Mouse (Mus musculus) lung, embryonic 14.5 days (tissue): ENCODE results near the gene Zp2. TPM values are rescaled to one million over a fixed set of nuclear protein-coding genes. Genes with fewer than 3 reads are reported as not detected.
A peak's percentile ranks its signal among the peaks of the same experiment; 100 is the strongest.

Experiments used
- ATAC-seq: fragments of 200-750 bp; cut with Nextera tagmentation; 2 replicates; pipeline ENCODE4 v1.8.0; 2017; ENCODE audit warnings: mild to moderate bottlenecking, moderate TSS enrichment, moderate library complexity; ENCODE audit not compliant: insufficient read depth
- DNase-seq: peaks from one replicate; pipeline ENCODE4 v3.0.0-alpha.2; 2015
- H3K27ac ChIP-seq: fragments of 300-500 bp; sonication (generic); 2 replicates; pipeline ENCODE4 v1.5.1; 2014; ENCODE audit warnings: low read depth, mild to moderate bottlenecking, moderate library complexity
- H3K27me3 ChIP-seq: fragments of 300-500 bp; sonication (generic); 2 replicates; pipeline ENCODE4 v1.6.1; 2014; ENCODE audit warnings: low read length, control low read depth; ENCODE audit not compliant: insufficient read depth
- H3K36me3 ChIP-seq: fragments of 300-500 bp; sonication (generic); 2 replicates; pipeline ENCODE4 v1.6.1; 2014; ENCODE audit warnings: control low read depth; ENCODE audit not compliant: insufficient read depth
- H3K4me1 ChIP-seq: fragments of 300-500 bp; sonication (generic); 2 replicates; pipeline ENCODE4 v1.6.1; 2014; ENCODE audit warnings: antibody characterized with exemption, control low read depth; ENCODE audit not compliant: insufficient read depth
- H3K4me2 ChIP-seq: fragments of 300-500 bp; sonication (generic); 2 replicates; pipeline ENCODE4 v1.6.1; 2014; ENCODE audit warnings: mild to moderate bottlenecking
- H3K4me3 ChIP-seq: fragments of 300-500 bp; sonication (generic); 2 replicates; pipeline ENCODE4 v1.5.1; 2014; ENCODE audit warnings: low read depth, low read length
- H3K9ac ChIP-seq: fragments of 300-500 bp; sonication (generic); 2 replicates; pipeline ENCODE4 v1.6.1; 2014
- H3K9me3 ChIP-seq: fragments of 300-500 bp; sonication (generic); 2 replicates; pipeline ENCODE4 v1.6.1; 2016; ENCODE audit warnings: low read depth, low read length, control low read depth
- CTCF ChIP-seq: IDR thresholded peaks from 2 replicates; pipeline ENCODE4 v1.5.1; 2016; ENCODE audit warnings: antibody characterized with exemption, low read depth
- WGBS: fragments of 180-500 bp; shearing (Covaris S2); extraction: QIAGEN DNeasy Blood & Tissue Kit; methylation state at CpG from one replicate; pipeline ENCODE4 v1.1.7; 2014; 5-methylcytosine and 5-hydroxymethylcytosine counted together
- polyA plus RNA-seq: library from polyadenylated mRNA; unstranded; fragments of >200 nt; fragmentation: Nextera tagmentation; extraction: Ambion mirVana; gene quantifications from 2 replicates; pipeline ENCODE4 v1.2.1, GENCODE M21; 2014

Gene Zp2
- polyA plus RNA-seq, 1 experiment from 2014 or later = not detected

- Histone ChIP-seq H3K27me3 (no peaks in the 10 kb centered on the region), H3K27ac (no peak overlapping the region), H3K4me2 (no peak overlapping the region), H3K9me3 (no peaks in the 10 kb centered on the region), H3K9ac (no peak overlapping the region), H3K4me1 (no peaks in the 10 kb centered on the region), H3K36me3 (no peaks in the 10 kb centered on the region), H3K4me3 (no peak overlapping the region)
- ATAC-seq (peak; percentile 88), DNase-seq (peak; percentile 58)
- TF ChIP-seq CTCF = no peak
- 76% methylated on average over 1 of the region's 1 CpGs for WGBS
Measured at GRCm38 (mm10) chr7:120172188-120172700, 27.2 kb upstream of the Zp2 start.

GRCm38 (mm10) chr7:120163581-120164251, 18.6 kb upstream of the Zp2 start:
- H3K9ac ChIP-seq = no peak overlapping the region
- no peak overlapping the region for H3K27ac ChIP-seq
- no peak overlapping the region for H3K4me3 ChIP-seq
- no peaks in the 10 kb centered on the region for H3K9me3 ChIP-seq
- H3K36me3 ChIP-seq = no peaks in the 10 kb centered on the region
- TF ChIP-seq CTCF = no peak
- 76% methylated on average over 11 of the region's 11 CpGs for WGBS
- no peak overlapping the region for H3K4me2 ChIP-seq
- DNase-seq = peak; percentile 37
- H3K4me1 ChIP-seq = no peaks in the 10 kb centered on the region
- ATAC-seq = no peak
- H3K27me3 ChIP-seq = no peaks in the 10 kb centered on the region

- no peak overlapping the region for H3K27ac ChIP-seq
- no peak overlapping the region for H3K4me3 ChIP-seq
- H3K9ac ChIP-seq = no peak overlapping the region
- no peak overlapping the region for H3K4me2 ChIP-seq
- H3K36me3 ChIP-seq = no peaks in the 10 kb centered on the region
- ATAC-seq (no peak), DNase-seq (no peak)
- WGBS = 23% methylated on average over 4 of the region's 4 CpGs
- no peak for TF ChIP-seq CTCF
- no peaks in the 10 kb centered on the region for H3K9me3 ChIP-seq
- no peaks in the 10 kb centered on the region for H3K4me1 ChIP-seq
- no peaks in the 10 kb centered on the region for H3K27me3 ChIP-seq
Measured at GRCm38 (mm10) chr7:120158121-120158613, 13.1 kb upstream of the Zp2 start.

- DNase-seq (no peak), ATAC-seq (no peak)
- no peak overlapping the region for H3K4me3 ChIP-seq
- H3K9ac ChIP-seq = no peak overlapping the region
- 49% methylated on average over 5 of the region's 5 CpGs for WGBS
- no peaks in the 10 kb centered on the region for H3K9me3 ChIP-seq
- H3K27me3 ChIP-seq = no peaks in the 10 kb centered on the region
- no peak for TF ChIP-seq CTCF
- no peak overlapping the region for H3K4me2 ChIP-seq
- no peaks in the 10 kb centered on the region for H3K4me1 ChIP-seq
- H3K36me3 ChIP-seq = no peaks in the 10 kb centered on the region
- H3K27ac ChIP-seq = no peak overlapping the region
Measured at GRCm38 (mm10) chr7:120157575-120158061, 12.5 kb upstream of the Zp2 start.

- Histone ChIP-seq H3K4me3 (no peak overlapping the region), H3K9me3 (no peaks in the 10 kb centered on the region), H3K9ac (no peak overlapping the region), H3K36me3 (no peaks in the 10 kb centered on the region), H3K4me1 (no peaks in the 10 kb centered on the region), H3K27ac (no peak overlapping the region), H3K4me2 (no peak overlapping the region), H3K27me3 (no peaks in the 10 kb centered on the region)
- ATAC-seq (no peak), DNase-seq (no peak)
- TF ChIP-seq CTCF = no peak
- WGBS = 28% methylated on average over 2 of the region's 2 CpGs
Measured at GRCm38 (mm10) chr7:120156841-120157409, 11.8 kb upstream of the Zp2 start.

GRCm38 (mm10) chr7:120150898-120151297, 5.8 kb upstream of the Zp2 start:
- Histone ChIP-seq H3K4me2 (no peak overlapping the region), H3K36me3 (no peaks in the 10 kb centered on the region), H3K9ac (no peak overlapping the region), H3K27ac (no peak overlapping the region), H3K27me3 (no peaks in the 10 kb centered on the region), H3K4me1 (no peaks in the 10 kb centered on the region), H3K9me3 (no peaks in the 10 kb centered on the region), H3K4me3 (no peak overlapping the region)
- no peak for ATAC-seq
- DNase-seq = no peak
- WGBS = 81% methylated on average over 2 of the region's 2 CpGs
- TF ChIP-seq CTCF = no peak

- no peaks in the 10 kb centered on the region for H3K4me1 ChIP-seq
- WGBS = 26% methylated on average over 3 of the region's 3 CpGs
- H3K9ac ChIP-seq = no peak overlapping the region
Measured at GRCm38 (mm10) chr7:120150257-120150656, 5.2 kb upstream of the Zp2 start.

More at GRCm38 (mm10) chr7:120150257-120150656, 5.2 kb upstream of the Zp2 start:
- no peak for TF ChIP-seq CTCF
- no peaks in the 10 kb centered on the region for H3K27me3 ChIP-seq
- no peaks in the 10 kb centered on the region for H3K9me3 ChIP-seq
- H3K27ac ChIP-seq = no peak overlapping the region
- no peak for ATAC-seq
- no peaks in the 10 kb centered on the region for H3K36me3 ChIP-seq
- no peak overlapping the region for H3K4me3 ChIP-seq
- no peak for DNase-seq
- H3K4me2 ChIP-seq = no peak overlapping the region
